Comparison of ENCODE assay signal across 29 mouse cellular contexts in the genomic region with DNA sequence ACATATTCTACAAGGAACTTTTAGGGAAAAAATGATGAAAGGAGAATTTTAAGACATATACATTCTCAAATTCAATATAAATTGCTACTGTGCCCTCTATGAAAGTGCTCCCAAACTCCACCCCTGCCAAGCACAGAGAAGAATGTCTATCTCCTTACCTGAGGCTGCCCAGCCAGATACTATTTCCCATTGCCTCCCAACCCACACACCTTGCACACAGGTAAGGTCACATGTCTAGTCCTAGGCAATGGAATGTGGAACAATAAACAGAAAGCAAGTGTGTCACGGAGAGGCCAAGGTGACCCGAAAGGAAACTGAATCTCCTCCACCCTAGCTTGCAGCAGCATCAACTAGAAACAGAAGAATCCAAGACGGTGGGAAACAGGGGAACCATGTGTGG. TPM values are rescaled to one million over a fixed set of nuclear protein-coding genes. Genes with fewer than 3 reads are reported as not detected.
DNase-seq lines count a peak whose midpoint lies in the region; ATAC-seq and TF ChIP-seq lines count a peak whose summit lies in the region.
"Had no signal": no experiment of that assay in that cellular context is flagged by ENCODE, and none has a peak within 500 bp of the region (broad histone marks: within the 10 kb centered on the region; RNA-seq: fewer than 3 reads in every experiment).

No protein-coding gene starts in this region.

- H3K36me3 ChIP-seq in kidney, embryonic 14.5 days (ENCODE audit: control insufficient read depth, insufficient read depth, low read length): no peaks in the 10 kb centered on the region
- no peaks in the 10 kb centered on the region for H3K36me3 ChIP-seq in stomach, postnatal 0 days (ENCODE audit: control insufficient read depth, insufficient read depth, low read length)
- H3K36me3 ChIP-seq: forebrain, embryonic 10.5 days; G1E had no signal

- H3K27ac ChIP-seq in kidney, embryonic 14.5 days (ENCODE audit: low read depth, low read length): no peak overlapping the region
- H3K27ac ChIP-seq in stomach, postnatal 0 days (replicated peaks): no peak overlapping the region
- H3K27ac ChIP-seq: forebrain, embryonic 10.5 days; forebrain, embryonic 13.5 days; gastrocnemius, adult 2 months; heart, adult 2 months; heart, embryonic 10.5 days; heart, embryonic 13.5 days; hindbrain, embryonic 14.5 days; hindbrain, postnatal 0 days had no signal

- WGBS in kidney, embryonic 14.5 days: 80% methylated on average over 3 of the region's 3 CpGs
- WGBS in stomach, postnatal 0 days: 43% methylated on average over 3 of the region's 3 CpGs

- H3K4me3 ChIP-seq in kidney, embryonic 14.5 days (ENCODE audit: low read length): no peak overlapping the region
- no peak overlapping the region for H3K4me3 ChIP-seq in stomach, postnatal 0 days (ENCODE audit: low read depth, low read length)
- H3K4me3 ChIP-seq: forebrain, embryonic 10.5 days; forebrain, embryonic 13.5 days; gastrocnemius, adult 2 months; heart, adult 2 months; heart, embryonic 10.5 days; heart, embryonic 13.5 days had no signal

- H3K9ac ChIP-seq in kidney, embryonic 14.5 days (ENCODE audit: low read depth, low read length): no peak overlapping the region
- no peak overlapping the region for H3K9ac ChIP-seq in stomach, postnatal 0 days (ENCODE audit: low read length)
- H3K9ac ChIP-seq: forebrain, embryonic 13.5 days; heart, embryonic 13.5 days; hindbrain, embryonic 14.5 days had no signal

- peak; percentile 58 for DNase-seq in heart, adult 11 months
- no peak for DNase-seq in heart, adult 18-20 months
- DNase-seq in kidney, adult 9 months: peak; percentile 40
- DNase-seq in kidney, postnatal 4 days: no peak
- peak; percentile 7 to 47 for DNase-seq in kidney, postnatal 25 days
- peak; percentile 28 for DNase-seq in stomach, postnatal 0 days (ENCODE audit: low spot score)
- DNase-seq in cerebellum, postnatal 14 days: no peak
- DNase-seq: adrenal gland, postnatal 10 days; adrenal gland, postnatal 36 days; B cell, adult 2 months; cerebellum, adult 18-20 months; cerebellum, adult 9-10 months; cerebellum, postnatal 25 days; gastrocnemius, adult 2 months; gastrocnemius, postnatal 14 days; heart, adult 2 months; heart, postnatal 14 days; heart, postnatal 4 days had no signal

- no peak for ATAC-seq in kidney, embryonic 14.5 days (ENCODE audit: low FRiP score, low TSS enrichment)
- peak; percentile 80 for ATAC-seq in stomach, postnatal 0 days (ENCODE audit: low FRiP score, low TSS enrichment)
- ATAC-seq: forebrain, embryonic 13.5 days; forebrain, embryonic 16.5 days; hindbrain, postnatal 0 days; Patski had no signal

- TF ChIP-seq CTCF in stomach, postnatal 0 days (IDR thresholded peaks at IDR 0.05; ENCODE audit: low read depth): no peak

- no peak for TF ChIP-seq EP300 in stomach, postnatal 0 days (optimal IDR thresholded peaks at IDR 0.05)

- H3K4me1 ChIP-seq in kidney, embryonic 14.5 days (ENCODE audit: control insufficient read depth, insufficient read depth, low read length): no peaks in the 10 kb centered on the region
- H3K4me1 ChIP-seq in stomach, postnatal 0 days (replicated peaks; ENCODE audit: control insufficient read depth, insufficient read depth): no peaks in the 10 kb centered on the region
- H3K4me1 ChIP-seq: forebrain, embryonic 10.5 days; forebrain, embryonic 13.5 days; heart, embryonic 10.5 days; heart, embryonic 13.5 days had no signal

- H3K4me2 ChIP-seq in kidney, embryonic 14.5 days (replicated peaks; ENCODE audit: low read depth, low read length): no peak overlapping the region
- H3K4me2 ChIP-seq in stomach, postnatal 0 days (replicated peaks; ENCODE audit: low read depth): no peak overlapping the region
- H3K4me2 ChIP-seq: forebrain, embryonic 13.5 days; heart, embryonic 13.5 days; hindbrain, embryonic 14.5 days had no signal

- no peaks in the 10 kb centered on the region for H3K9me3 ChIP-seq in kidney, embryonic 14.5 days (ENCODE audit: control insufficient read depth, low read length)
- H3K9me3 ChIP-seq in stomach, postnatal 0 days (ENCODE audit: control insufficient read depth, low read length): no peaks in the 10 kb centered on the region
- H3K9me3 ChIP-seq: forebrain, embryonic 10.5 days; forebrain, embryonic 13.5 days; G1E; heart, embryonic 10.5 days; heart, embryonic 13.5 days had no signal

- H3K27me3 ChIP-seq in kidney, embryonic 14.5 days (ENCODE audit: control insufficient read depth, insufficient read depth, low read length): no peaks in the 10 kb centered on the region
- H3K27me3 ChIP-seq in stomach, postnatal 0 days (ENCODE audit: control insufficient read depth, insufficient read depth, low read length): no peaks in the 10 kb centered on the region
- H3K27me3 ChIP-seq: CH12.LX; forebrain, embryonic 13.5 days; heart, embryonic 13.5 days; Patski had no signal

RNA-seq across cellular contexts. Expression of gene Nr4a3, which starts 22.0 kb away (rescaled TPM):
- total RNA-seq in heart, adult 18-20 months (2021): 1 to 10 TPM; 5.8 to 6.7 TPM
- 0.04 and 0.08 TPM in 2 replicates for polyA plus RNA-seq in kidney, embryonic 14.5 days (2014; fragmentation: Nextera tagmentation; extraction: Ambion mirVana)
- polyA plus RNA-seq in stomach, postnatal 0 days (2015; fragmentation: Nextera tagmentation; extraction: Ambion mirVana): 0.34 and 1.5 TPM in 2 replicates

Comparison
In these comparisons a context has a peak if more than half of its experiments do, and no peak if none do; other contexts are left out.
1. DNase-seq: peak in heart, adult 11 months (single experiment), kidney, adult 9 months (single experiment), kidney, postnatal 25 days (2 of 2) and stomach, postnatal 0 days (single experiment); none in heart, adult 18-20 months (0 of 2), kidney, postnatal 4 days (0 of 2) and cerebellum, postnatal 14 days (0 of 2).